Mouse (Mus musculus) hindbrain, embryonic 16.5 days (tissue): Measurements from ENCODE around the gene Hoxd3. TPM values are rescaled to one million over a fixed set of nuclear protein-coding genes. Genes with fewer than 3 reads are reported as not detected.

ENCODE experiments used
- ATAC-seq: fragments of 200-750 bp; cut with Nextera tagmentation; 2 replicates; pipeline ENCODE4 v1.8.0; 2017; ENCODE audit warnings: moderate TSS enrichment, moderate library complexity
- H3K27ac ChIP-seq: fragments of 300-500 bp; sonication (generic); 2 replicates; pipeline ENCODE4 v1.5.1; 2014; ENCODE audit warnings: low read depth, mild to moderate bottlenecking, control low read depth, low read length, moderate library complexity
- H3K27me3 ChIP-seq: fragments of 300-500 bp; sonication (generic); replicated peaks from 2 replicates; pipeline ENCODE4 v1.6.1; 2014; ENCODE audit warnings: low read length; ENCODE audit not compliant: control insufficient read depth, insufficient read depth
- H3K36me3 ChIP-seq: fragments of 300-500 bp; sonication (generic); 2 replicates; pipeline ENCODE4 v1.6.1; 2014; ENCODE audit warnings: mild to moderate bottlenecking, low read length, moderate library complexity, mixed read lengths; ENCODE audit not compliant: control insufficient read depth, insufficient read depth
- H3K4me1 ChIP-seq: fragments of 300-500 bp; sonication (generic); 2 replicates; pipeline ENCODE4 v1.6.1; 2014; ENCODE audit warnings: low read depth, low read length; ENCODE audit not compliant: control insufficient read depth, insufficient read depth
- H3K4me2 ChIP-seq: fragments of 300-500 bp; sonication (generic); 2 replicates; pipeline ENCODE4 v1.6.1; 2014; ENCODE audit warnings: mild to moderate bottlenecking, low read length, control low read depth, moderate library complexity
- H3K4me3 ChIP-seq: fragments of 300-500 bp; sonication (generic); 2 replicates; pipeline ENCODE4 v1.5.1; 2014; ENCODE audit warnings: mild to moderate bottlenecking, low read length, control low read depth, moderate library complexity
- H3K9ac ChIP-seq: fragments of 300-500 bp; sonication (generic); 2 replicates; pipeline ENCODE4 v1.6.1; 2014; ENCODE audit warnings: low read depth, mild to moderate bottlenecking, control low read depth, low read length, moderate library complexity
- H3K9me3 ChIP-seq: fragments of 300-500 bp; sonication (generic); 2 replicates; pipeline ENCODE4 v1.6.1; 2014; ENCODE audit warnings: mild to moderate bottlenecking, low read length, moderate library complexity; ENCODE audit not compliant: control insufficient read depth
- WGBS: fragments of 180-500 bp; shearing (Covaris S2); extraction: QIAGEN DNeasy Blood & Tissue Kit; methylation state at CpG from one replicate; pipeline ENCODE4 v1.1.7; 2014; 5-methylcytosine and 5-hydroxymethylcytosine counted together
- polyA plus RNA-seq: library from polyadenylated mRNA; unstranded; fragments of >200 nt; fragmentation: Nextera tagmentation; extraction: Ambion mirVana; gene quantifications from 2 replicates; pipeline ENCODE4 v1.2.1, GENCODE M21; 2015

The Hoxd3 gene
- polyA plus RNA-seq, 1 experiment from 2014 or later = 43.8 TPM

DNA sequence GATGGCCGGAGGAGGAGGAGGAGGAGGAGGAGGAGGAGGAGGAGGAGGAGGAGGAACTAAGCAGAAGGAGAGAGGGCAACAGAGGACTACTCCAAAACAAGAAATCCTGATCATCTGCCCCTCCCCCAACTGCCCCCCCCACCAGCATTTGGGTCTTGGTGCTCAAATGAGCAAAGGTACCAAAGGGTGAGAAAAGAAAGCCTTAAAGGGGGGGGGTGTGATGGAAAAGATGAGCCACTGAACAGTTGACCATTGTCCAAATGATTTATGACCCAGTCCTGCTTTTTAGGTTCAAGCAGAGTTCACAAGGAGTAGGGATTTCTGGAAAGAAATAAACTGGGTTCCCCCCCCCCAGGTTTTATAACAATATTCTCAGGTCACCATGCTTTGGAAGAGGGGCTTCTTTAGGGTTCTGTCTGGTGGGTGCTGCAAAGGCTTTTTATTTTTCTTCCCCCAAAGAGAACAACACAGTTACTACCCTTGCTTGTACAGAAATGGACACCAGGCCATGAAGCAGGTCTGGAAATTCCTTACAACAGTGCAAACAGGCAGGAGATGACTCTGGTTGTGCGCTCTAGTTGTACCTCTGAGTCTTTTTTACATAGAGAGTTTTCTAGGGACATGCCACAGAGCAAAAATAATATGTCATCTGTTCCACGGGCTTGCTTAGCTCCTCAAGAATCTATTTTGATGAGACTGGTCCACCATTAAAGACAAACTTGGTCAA lies 29.7 kb downstream of the Hoxd3 start:
- WGBS = 32% methylated on average over 2 of the region's 3 CpGs
- no peak for ATAC-seq
- H3K4me1 ChIP-seq = no peaks in the 10 kb centered on the region; the same call in 1 of the 2 replicates
- peak overlapping the region; percentile 51 for H3K27ac ChIP-seq
- peak overlapping the region; percentile 67 for H3K4me2 ChIP-seq
- no peak overlapping the region for H3K4me3 ChIP-seq
- H3K27me3 ChIP-seq = peaks cover 53% of the 10 kb centered on the region
- no peaks in the 10 kb centered on the region for H3K9me3 ChIP-seq
- no peak overlapping the region for H3K9ac ChIP-seq
- no peaks in the 10 kb centered on the region for H3K36me3 ChIP-seq

DNA sequence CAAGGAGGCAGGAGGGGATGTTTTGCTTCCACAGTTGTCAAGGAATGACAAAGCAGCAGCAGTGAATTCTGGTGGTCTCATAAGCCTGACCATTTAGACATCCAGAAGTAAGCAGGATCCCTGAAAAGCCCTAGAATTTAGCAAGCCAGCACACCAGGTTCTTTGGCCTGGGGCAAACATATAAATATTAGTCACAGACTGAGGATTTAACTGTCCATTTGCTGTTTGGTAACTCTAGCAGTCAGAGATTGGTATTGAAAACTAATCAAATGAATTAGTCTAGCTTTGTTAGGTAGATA lies 30.2 kb downstream of the Hoxd3 start:
- Histone ChIP-seq H3K9me3 (no peaks in the 10 kb centered on the region), H3K9ac (no peak overlapping the region), H3K4me2 (peak overlapping the region; percentile 67), H3K27ac (peak overlapping the region; percentile 51; the same call in 1 of the 2 replicates), H3K27me3 (peaks cover 52% of the 10 kb centered on the region), H3K36me3 (no peaks in the 10 kb centered on the region), H3K4me1 (peaks cover 2% of the 10 kb centered on the region; the same call in 1 of the 2 replicates), H3K4me3 (no peak overlapping the region)
- no peak for ATAC-seq

DNA sequence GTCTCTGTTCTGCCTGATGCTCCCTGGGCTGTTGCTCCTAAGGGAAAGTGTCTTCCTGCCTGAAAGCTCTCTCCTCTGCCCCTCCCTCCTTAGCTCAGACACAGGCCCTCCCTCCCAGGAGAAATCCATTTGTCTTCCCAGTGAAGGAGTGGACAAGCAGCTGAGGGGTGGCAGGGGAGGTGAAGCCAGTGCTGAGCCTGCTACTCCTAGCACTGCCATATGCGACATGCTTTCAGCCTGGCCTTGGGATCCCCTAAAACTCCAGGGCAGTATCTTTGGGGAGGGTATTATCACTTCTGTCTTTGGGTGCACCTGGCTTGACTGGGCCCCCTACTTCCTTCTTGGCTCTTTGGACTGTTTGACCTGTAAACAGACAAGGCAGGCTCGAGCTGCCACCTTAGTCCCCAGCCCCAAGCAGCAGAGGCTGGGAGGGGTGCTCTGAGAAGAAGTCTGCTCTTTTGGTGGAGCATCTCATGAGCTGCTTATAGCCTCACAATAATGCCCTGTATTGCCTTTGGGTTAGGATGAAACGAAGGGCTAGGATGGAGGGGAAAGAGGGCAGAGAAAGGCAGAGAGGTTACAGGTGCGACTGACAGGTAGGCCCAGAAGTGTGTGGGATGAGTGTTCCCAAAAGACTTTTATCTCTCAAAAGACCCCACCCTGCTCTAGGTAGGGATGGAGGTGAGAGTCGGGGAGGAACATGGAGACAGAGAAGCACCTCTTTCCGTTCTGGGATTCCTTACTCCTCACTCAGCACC lies 34.0 kb downstream of the Hoxd3 start:
- Histone ChIP-seq H3K27me3 (peaks cover 43% of the 10 kb centered on the region), H3K9me3 (no peaks in the 10 kb centered on the region), H3K9ac (peak overlapping the region; percentile 45), H3K27ac (peak overlapping the region; percentile 79), H3K4me1 (peaks cover 2% of the 10 kb centered on the region; the same call in 1 of the 2 replicates), H3K36me3 (no peaks in the 10 kb centered on the region), H3K4me3 (peak overlapping the region; percentile 29), H3K4me2 (peak overlapping the region; percentile 50)
- peak; percentile 44; the same call in 1 of the 2 replicates for ATAC-seq
- under 1% methylated on average over 6 of the region's 6 CpGs for WGBS

DNA sequence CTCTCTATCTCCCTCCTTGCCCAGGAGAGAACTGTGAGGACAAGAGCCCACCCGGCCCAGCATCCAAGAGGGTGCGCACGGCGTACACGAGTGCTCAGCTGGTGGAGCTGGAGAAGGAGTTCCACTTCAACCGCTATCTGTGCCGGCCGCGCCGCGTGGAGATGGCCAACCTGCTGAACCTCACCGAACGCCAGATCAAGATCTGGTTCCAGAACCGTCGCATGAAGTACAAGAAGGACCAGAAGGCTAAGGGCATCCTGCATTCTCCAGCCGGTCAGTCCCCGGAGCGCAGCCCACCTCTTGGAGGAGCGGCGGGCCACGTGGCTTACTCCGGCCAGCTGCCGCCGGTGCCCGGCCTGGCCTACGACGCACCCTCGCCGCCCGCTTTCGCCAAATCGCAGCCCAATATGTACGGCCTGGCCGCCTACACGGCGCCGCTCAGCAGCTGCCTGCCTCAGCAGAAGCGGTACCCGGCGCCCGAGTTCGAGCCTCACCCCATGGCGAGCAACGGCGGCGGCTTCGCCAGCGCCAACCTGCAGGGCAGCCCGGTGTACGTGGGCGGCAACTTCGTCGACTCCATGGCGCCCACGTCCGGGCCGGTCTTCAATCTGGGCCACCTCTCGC lies 34.7 kb downstream of the Hoxd3 start:
- no peak for ATAC-seq
- Histone ChIP-seq H3K9me3 (no peaks in the 10 kb centered on the region), H3K4me2 (peak overlapping the region; percentile 50), H3K36me3 (no peaks in the 10 kb centered on the region), H3K4me3 (peak overlapping the region; percentile 29), H3K4me1 (peaks cover 2% of the 10 kb centered on the region; the same call in 1 of the 2 replicates), H3K27ac (peak overlapping the region; percentile 79), H3K9ac (peak overlapping the region; percentile 45), H3K27me3 (peaks cover 44% of the 10 kb centered on the region)
- 1% methylated on average over 55 of the region's 58 CpGs for WGBS

DNA sequence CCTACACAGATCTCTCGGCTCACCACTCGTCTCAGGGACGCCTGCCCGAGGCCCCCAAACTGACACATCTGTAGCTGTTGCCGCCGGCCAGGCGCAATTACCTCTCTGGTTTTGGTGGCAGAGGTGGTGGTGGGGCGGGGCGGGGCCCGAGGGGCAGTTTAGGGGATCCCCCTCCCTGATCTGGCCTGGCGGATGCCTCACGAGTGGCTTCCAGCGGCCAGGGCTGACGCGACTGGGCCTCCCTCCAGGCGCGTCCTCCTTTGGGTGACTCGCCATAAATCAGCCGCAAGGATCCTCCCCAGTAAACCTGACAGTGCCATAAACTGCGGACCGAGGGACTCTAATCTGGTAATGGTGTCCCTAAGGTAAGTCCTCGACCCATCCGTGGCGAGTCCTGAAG lies 35.3 kb downstream of the Hoxd3 start:
- Histone ChIP-seq H3K27me3 (peaks cover 40% of the 10 kb centered on the region), H3K9ac (peak overlapping the region; percentile 45), H3K4me1 (peaks cover 2% of the 10 kb centered on the region; the same call in 1 of the 2 replicates), H3K27ac (peak overlapping the region; percentile 79), H3K4me3 (peak overlapping the region; percentile 29), H3K4me2 (peak overlapping the region; percentile 50), H3K9me3 (no peaks in the 10 kb centered on the region), H3K36me3 (no peaks in the 10 kb centered on the region)
- 6% methylated on average over 24 of the region's 24 CpGs for WGBS
- no peak for ATAC-seq

DNA sequence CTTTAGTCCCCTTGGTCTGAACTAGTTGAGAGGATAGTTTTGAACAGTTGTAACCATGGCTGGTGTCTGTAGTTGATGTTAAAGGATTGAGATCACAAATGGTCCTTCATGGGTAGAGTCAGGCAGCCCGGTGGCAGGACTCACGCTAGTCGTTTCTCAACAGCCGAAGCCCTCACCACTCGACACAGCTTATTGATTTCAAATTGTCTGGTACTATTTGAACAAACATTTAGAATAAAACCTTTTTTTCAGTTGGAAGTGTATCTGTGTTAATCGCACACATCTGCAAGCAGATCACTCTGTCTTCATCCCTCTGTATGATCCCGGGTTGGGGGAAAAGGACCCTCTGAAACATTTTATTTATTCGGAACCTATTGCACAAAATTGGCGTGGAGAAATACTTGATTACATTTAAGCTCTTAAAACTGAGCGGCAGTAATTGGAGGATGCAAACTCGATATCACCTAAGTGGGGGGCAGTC lies 36.0 kb downstream of the Hoxd3 start:
- H3K4me3 ChIP-seq = peak overlapping the region; percentile 29
- H3K4me2 ChIP-seq = peak overlapping the region; percentile 50
- H3K27ac ChIP-seq = peak overlapping the region; percentile 79
- peak overlapping the region; percentile 45 for H3K9ac ChIP-seq
- no peaks in the 10 kb centered on the region for H3K9me3 ChIP-seq
- peaks cover 40% of the 10 kb centered on the region for H3K27me3 ChIP-seq
- WGBS = 6% methylated on average over 11 of the region's 11 CpGs
- no peak for ATAC-seq
- H3K36me3 ChIP-seq = no peaks in the 10 kb centered on the region
- H3K4me1 ChIP-seq = peaks cover 5% of the 10 kb centered on the region; the same call in 1 of the 2 replicates

DNA sequence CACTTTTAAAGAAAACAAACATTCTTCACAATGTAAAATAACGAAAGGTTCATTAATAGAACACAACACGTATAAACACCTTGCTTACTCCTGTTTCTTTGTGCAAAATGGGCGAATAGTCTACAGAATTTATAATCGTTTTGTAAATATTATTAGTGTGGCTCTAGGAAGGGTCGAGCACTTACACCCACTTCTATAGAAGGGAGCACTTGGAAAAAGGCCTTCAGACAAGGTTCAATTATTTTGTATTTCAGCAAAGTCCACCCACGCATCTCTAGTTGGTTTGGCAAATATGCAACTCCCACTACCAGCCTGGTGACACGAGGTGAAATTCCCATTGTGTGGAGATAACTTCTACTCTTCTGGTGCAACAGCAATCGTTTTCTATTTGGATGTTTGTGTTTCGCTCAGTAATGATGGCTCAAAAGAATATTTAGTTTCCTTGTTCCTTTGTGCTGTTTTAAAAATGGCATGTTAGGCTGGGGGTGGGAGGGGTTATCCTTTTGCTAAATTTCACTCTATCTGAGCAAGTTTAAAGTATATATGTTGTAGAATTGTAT lies 36.8 kb downstream of the Hoxd3 start:
- Histone ChIP-seq H3K4me3 (peak overlapping the region; percentile 29), H3K36me3 (no peaks in the 10 kb centered on the region), H3K27ac (peak overlapping the region; percentile 79), H3K4me2 (peak overlapping the region; percentile 50), H3K4me1 (peaks cover 9% of the 10 kb centered on the region; the same call in 1 of the 2 replicates), H3K27me3 (peaks cover 35% of the 10 kb centered on the region), H3K9me3 (no peaks in the 10 kb centered on the region), H3K9ac (no peak overlapping the region; the same call in 1 of the 2 replicates)
- no peak for ATAC-seq
- 9% methylated on average over 9 of the region's 9 CpGs for WGBS

DNA sequence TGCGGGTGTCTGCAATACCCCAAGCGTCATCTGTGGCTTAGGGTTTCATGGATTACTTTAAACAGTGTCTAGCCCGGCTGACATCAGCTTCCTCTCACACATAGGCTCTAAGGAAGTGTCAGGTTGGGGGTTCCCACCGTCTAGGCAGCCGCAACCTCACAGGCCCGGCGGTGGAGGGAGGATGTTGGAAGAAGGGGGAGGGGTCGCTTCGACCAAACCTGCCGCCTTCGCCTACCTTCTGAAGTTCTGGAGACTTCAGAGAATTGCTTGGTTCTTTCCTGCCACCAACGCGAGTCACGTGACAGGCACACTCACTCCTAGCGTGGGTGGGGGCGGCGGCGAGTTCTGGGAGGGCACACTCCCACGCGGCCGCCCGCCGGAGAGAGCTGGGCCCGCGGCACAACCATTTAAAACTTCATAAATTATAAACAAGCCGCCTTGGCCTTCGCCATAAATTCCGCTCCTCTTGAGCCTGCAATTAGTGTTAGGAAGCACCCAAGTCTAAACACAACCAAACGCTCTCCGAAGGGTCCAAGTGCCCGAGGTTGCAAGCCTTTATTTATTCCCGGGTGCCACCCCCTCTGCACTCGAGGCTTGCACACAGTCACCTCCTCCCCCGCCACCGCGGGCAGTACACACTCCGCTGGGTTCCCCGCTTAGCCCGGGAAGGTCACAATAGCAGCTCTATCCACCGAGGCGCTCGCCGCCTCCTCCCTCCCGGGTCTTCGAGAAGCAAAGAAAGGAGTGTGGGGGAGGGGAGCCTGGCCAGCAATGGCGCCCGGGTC lies 37.8 kb downstream of the Hoxd3 start:
- H3K36me3 ChIP-seq = no peaks in the 10 kb centered on the region
- peaks cover 9% of the 10 kb centered on the region; the same call in 1 of the 2 replicates for H3K4me1 ChIP-seq
- under 1% methylated on average over 47 of the region's 47 CpGs for WGBS
- H3K9ac ChIP-seq = peak overlapping the region; percentile 51
- no peaks in the 10 kb centered on the region for H3K9me3 ChIP-seq
- H3K4me3 ChIP-seq = peak overlapping the region; percentile 32
- H3K4me2 ChIP-seq = peak overlapping the region; percentile 50
- H3K27me3 ChIP-seq = peaks cover 29% of the 10 kb centered on the region
- peak; percentile 85 for ATAC-seq
- peak overlapping the region; percentile 76 for H3K27ac ChIP-seq
